Mouse (Mus musculus): ENCODE results near the gene Sars.

DNA sequence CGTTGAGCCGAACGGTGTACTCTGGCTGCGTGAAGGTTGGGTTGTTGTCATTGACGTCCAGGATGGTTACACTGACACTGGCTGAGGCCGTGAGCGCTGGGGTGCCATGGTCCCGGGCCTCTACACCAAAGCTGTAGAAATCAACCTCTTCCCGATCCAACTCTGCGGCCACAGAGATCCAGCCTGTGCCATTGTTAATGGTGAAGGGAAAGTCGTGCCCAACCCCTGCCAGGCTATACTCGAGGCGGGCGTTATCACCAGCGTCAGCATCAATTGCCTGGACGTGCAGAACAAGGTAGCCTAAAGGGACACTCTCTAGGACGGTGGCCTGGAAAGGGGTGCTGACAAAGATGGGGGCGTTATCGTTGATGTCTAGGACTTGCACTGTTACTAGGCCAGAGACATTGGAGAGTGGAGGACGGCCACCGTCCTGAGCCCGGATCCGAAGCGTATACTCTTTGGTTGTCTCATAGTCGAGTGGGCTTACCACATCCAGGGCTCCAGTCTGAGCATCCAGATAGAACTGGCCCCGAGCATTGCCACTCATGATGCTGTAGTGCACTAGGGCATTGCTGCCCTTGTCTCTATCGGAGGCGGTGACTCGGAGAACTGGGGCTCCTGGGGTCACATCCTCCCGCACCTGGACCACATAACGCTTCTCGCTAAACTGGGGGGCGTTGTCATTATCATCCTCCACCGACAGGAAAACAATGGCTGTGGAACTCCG, 31.2 kb downstream of the Sars start:
- TF ChIP-seq MAX (IDR thresholded peaks at IDR 0.05; ENCODE audit: low read depth), result no peak
- TF ChIP-seq POLR2A (IDR thresholded peaks at IDR 0.05; ENCODE audit: insufficient read length, low read depth), result no peak
- no peak for TF ChIP-seq TCF12 (IDR thresholded peaks at IDR 0.05; ENCODE audit: insufficient read depth, poor library complexity, severe bottlenecking)
- TF ChIP-seq E2F4 (IDR thresholded peaks at IDR 0.05; ENCODE audit: insufficient read depth), result no peak
- TF ChIP-seq MYOG (IDR thresholded peaks at IDR 0.05; ENCODE audit: control insufficient read depth in 1 of 3, insufficient read depth in 1 of 3, insufficient read length in 2 of 3, low read depth in 2 of 3), result no peak
- TF ChIP-seq SRF (IDR thresholded peaks at IDR 0.05; ENCODE audit: control insufficient read depth, insufficient read length, low read depth), result no peak
